Mouse (Mus musculus): ENCODE data around the gene Kcne1l. TPM values are rescaled to one million over a fixed set of nuclear protein-coding genes. Genes with fewer than 3 reads are reported as not detected.

Kcne1l gene
- polyA plus RNA-seq, 1 experiment from 2014 or later, result 54.3 TPM

DNA sequence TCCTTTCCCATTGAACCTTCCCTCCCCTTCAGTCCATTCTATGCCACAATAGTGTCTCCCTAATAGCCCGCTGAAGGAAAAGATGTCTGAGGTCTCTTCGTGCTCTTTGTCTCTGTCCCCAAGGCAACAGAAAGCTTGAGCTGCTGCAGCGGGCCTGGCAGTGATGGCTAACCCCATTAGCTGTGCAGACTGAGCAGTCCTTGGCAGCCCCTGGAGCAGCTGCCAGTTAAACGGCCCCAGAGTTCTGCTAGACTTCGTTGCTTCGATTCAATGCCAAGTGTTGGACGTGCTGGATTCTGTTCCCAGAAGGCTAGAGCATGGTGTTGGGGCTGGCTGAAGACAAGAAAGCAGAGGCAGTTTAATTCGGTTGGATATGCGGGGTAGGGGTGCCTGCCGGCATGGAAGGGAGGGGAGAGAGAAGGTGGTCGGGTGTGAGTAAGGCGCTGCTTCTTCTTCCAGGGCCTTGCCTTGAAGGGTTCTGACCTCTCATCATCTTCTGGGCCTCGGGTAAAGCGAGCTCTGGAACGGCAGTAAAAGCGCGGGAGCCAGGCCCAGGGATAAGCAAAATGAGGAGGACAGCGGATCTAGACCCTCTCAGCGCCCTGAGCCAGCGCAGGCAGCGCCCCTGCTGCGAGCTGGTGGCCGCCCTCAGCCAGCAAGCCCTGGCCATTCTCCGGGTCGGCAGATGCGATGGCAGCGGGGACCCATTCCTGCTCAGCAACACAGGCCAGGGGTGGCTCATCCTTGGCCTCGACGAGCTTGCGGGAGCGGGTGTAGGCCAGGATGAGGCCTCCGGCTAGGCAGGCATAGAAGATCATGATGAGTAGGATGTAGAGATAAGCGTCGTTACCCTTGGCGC is 855 bp downstream of the Kcne1l start:
- Histone ChIP-seq H3K9ac (replicated peaks; ENCODE audit: low read depth, low read length) (no peak overlapping the region), H3K36me3 (ENCODE audit: control insufficient read depth, insufficient read depth, low read length) (no peaks in the 10 kb centered on the region), H3K27ac (ENCODE audit: low read length) (no peak overlapping the region), H3K4me1 (ENCODE audit: control insufficient read depth, insufficient read depth, low read length) (no peaks in the 10 kb centered on the region), H3K4me3 (ENCODE audit: low read depth, low read length) (peak overlapping the region; percentile 22; the same call in 1 of the 2 replicates), H3K4me2 (replicated peaks; ENCODE audit: low read depth, low read length) (peak overlapping the region; percentile 50), H3K9me3 (ENCODE audit: control insufficient read depth, low read depth, low read length) (no peaks in the 10 kb centered on the region), H3K27me3 (ENCODE audit: control insufficient read depth, insufficient read depth, low read length) (no peaks in the 10 kb centered on the region)
- ATAC-seq (ENCODE audit: insufficient number of reproducible peaks, insufficient read depth, low FRiP score, low read depth), result no peak
- 40% methylated on average over 35 of the region's 35 CpGs for WGBS

DNA sequence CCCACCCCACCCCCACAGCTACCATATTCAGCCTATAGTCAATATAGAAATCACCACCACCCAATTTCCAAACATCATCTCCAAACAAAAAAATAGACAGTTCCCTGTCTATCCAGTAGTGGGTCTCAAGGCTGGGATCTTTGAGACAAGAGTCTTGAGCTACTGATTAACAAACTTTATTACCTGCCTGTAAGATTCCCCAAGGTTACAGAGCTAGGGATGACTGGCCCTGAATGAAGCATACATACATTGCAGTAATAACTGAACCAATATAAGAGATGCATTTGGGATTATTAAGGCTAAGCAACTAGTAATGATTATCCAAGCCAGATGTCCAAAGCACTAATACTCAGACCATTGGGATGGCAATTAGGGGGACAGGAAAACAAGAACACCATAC is 1.5 kb downstream of the Kcne1l start:
- Histone ChIP-seq H3K4me3 (ENCODE audit: low read depth, low read length) (no peak overlapping the region), H3K27me3 (ENCODE audit: control insufficient read depth, insufficient read depth, low read length) (no peaks in the 10 kb centered on the region), H3K36me3 (ENCODE audit: control insufficient read depth, insufficient read depth, low read length) (no peaks in the 10 kb centered on the region), H3K4me1 (ENCODE audit: control insufficient read depth, insufficient read depth, low read length) (no peaks in the 10 kb centered on the region), H3K9me3 (ENCODE audit: control insufficient read depth, low read depth, low read length) (no peaks in the 10 kb centered on the region), H3K9ac (replicated peaks; ENCODE audit: low read depth, low read length) (no peak overlapping the region), H3K27ac (ENCODE audit: low read length) (no peak overlapping the region), H3K4me2 (replicated peaks; ENCODE audit: low read depth, low read length) (peak overlapping the region; percentile 50; the same call in 1 of the 2 replicates)
- ATAC-seq (ENCODE audit: insufficient number of reproducible peaks, insufficient read depth, low FRiP score, low read depth), result no peak

DNA sequence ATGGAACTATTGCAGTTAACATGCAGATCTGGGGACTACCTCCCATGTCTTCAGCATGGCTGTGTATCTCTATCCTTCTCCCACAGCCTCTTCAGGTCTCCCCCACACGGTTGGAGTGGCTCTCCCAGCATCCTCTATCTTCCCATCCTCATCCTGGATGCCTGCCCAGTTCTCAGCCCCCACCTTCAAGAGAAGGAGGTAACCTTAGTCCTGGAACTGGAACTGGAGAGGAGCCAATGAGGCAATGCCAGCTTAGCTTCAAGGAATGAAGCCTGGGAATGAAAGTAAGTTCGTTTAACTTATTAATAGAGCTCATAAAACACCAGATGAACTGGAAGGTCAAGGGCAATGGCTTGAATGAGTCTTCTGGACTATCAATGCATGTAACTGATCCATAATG is 2.6 kb downstream of the Kcne1l start:
- Histone ChIP-seq H3K9me3 (ENCODE audit: control insufficient read depth, low read depth, low read length) (no peaks in the 10 kb centered on the region), H3K27me3 (ENCODE audit: control insufficient read depth, insufficient read depth, low read length) (no peaks in the 10 kb centered on the region), H3K27ac (ENCODE audit: low read length) (no peak overlapping the region), H3K4me3 (ENCODE audit: low read depth, low read length) (no peak overlapping the region), H3K4me1 (ENCODE audit: control insufficient read depth, insufficient read depth, low read length) (no peaks in the 10 kb centered on the region), H3K36me3 (ENCODE audit: control insufficient read depth, insufficient read depth, low read length) (no peaks in the 10 kb centered on the region), H3K4me2 (replicated peaks; ENCODE audit: low read depth, low read length) (no peak overlapping the region), H3K9ac (replicated peaks; ENCODE audit: low read depth, low read length) (no peak overlapping the region)
- ATAC-seq (ENCODE audit: insufficient number of reproducible peaks, insufficient read depth, low FRiP score, low read depth), result no peak
- 51% methylated on average over 2 of the region's 2 CpGs for WGBS

DNA sequence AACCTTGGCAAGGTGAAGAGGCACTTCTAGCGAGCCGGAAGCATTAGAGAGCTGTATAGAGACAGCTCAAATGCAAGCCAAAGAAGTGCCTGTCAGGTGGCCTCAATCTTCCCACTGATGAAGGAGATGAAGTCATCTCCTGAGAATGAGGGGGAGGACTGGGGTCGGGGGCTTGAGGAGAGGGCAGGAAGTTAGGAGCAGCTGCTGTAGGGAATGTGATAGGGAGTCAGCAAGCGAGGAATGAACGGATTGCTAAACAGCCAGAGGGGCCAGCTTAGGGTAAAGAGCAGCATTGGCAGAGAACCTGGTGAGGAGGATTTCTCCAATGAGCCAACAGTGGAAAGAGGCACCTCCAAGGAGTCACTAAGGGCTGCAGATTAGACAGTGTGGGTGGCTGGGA is 20.2 kb downstream of the Kcne1l start:
- no peak for ATAC-seq (ENCODE audit: insufficient number of reproducible peaks, insufficient read depth, low FRiP score, low read depth)
- Histone ChIP-seq H3K9me3 (ENCODE audit: control insufficient read depth, low read depth, low read length) (no peaks in the 10 kb centered on the region), H3K4me1 (ENCODE audit: control insufficient read depth, insufficient read depth, low read length) (no peaks in the 10 kb centered on the region), H3K4me2 (replicated peaks; ENCODE audit: low read depth, low read length) (no peak overlapping the region), H3K4me3 (ENCODE audit: low read depth, low read length) (no peak overlapping the region), H3K9ac (replicated peaks; ENCODE audit: low read depth, low read length) (no peak overlapping the region), H3K27ac (ENCODE audit: low read length) (no peak overlapping the region), H3K27me3 (ENCODE audit: control insufficient read depth, insufficient read depth, low read length) (no peaks in the 10 kb centered on the region), H3K36me3 (ENCODE audit: control insufficient read depth, insufficient read depth, low read length) (no peaks in the 10 kb centered on the region)
- WGBS, result 32% methylated on average over 5 of the region's 5 CpGs

GRCm38 (mm10) chrX:142276573-142276972 is 29.5 kb downstream of the Kcne1l start:
- ATAC-seq (ENCODE audit: insufficient number of reproducible peaks, insufficient read depth, low FRiP score, low read depth), result no peak
- WGBS, result 28% methylated on average over 3 of the region's 3 CpGs
- H3K4me2 ChIP-seq (replicated peaks; ENCODE audit: low read depth, low read length), result no peak overlapping the region
- H3K9me3 ChIP-seq (ENCODE audit: control insufficient read depth, low read depth, low read length), result no peaks in the 10 kb centered on the region
- H3K4me3 ChIP-seq (ENCODE audit: low read depth, low read length), result no peak overlapping the region
- H3K27me3 ChIP-seq (ENCODE audit: control insufficient read depth, insufficient read depth, low read length), result no peaks in the 10 kb centered on the region
- H3K9ac ChIP-seq (replicated peaks; ENCODE audit: low read depth, low read length), result no peak overlapping the region
- 0 out of 2 replicates have a peak, but pooled peaks cover 3% of the 10 kb centered on the region for H3K4me1 ChIP-seq (ENCODE audit: control insufficient read depth, insufficient read depth, low read length)
- peak overlapping the region; percentile 28; the same call in 1 of the 2 replicates for H3K27ac ChIP-seq (ENCODE audit: low read length)
- H3K36me3 ChIP-seq (ENCODE audit: control insufficient read depth, insufficient read depth, low read length), result no peaks in the 10 kb centered on the region

DNA sequence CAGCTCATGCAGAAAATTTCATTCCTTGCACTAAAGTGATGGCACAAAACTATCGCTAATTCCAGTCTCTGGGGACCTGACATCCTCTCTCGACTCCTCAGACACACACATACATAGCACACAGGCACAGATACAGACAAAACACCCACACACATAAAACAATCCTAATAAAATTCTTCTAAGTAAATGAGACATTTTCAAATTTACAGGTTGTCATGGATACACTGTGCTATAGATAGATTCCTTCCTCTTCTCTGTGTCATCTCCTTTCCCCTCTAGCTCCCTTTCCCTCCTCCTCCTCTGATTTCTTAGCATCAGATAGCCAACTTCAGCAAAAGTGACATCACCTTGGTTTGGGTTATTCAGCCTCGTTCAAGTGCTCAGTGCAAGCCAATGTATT is 30.1 kb downstream of the Kcne1l start:
- H3K9ac ChIP-seq (replicated peaks; ENCODE audit: low read depth, low read length), result no peak overlapping the region
- H3K4me2 ChIP-seq (replicated peaks; ENCODE audit: low read depth, low read length), result no peak overlapping the region
- H3K9me3 ChIP-seq (ENCODE audit: control insufficient read depth, low read depth, low read length), result no peaks in the 10 kb centered on the region
- H3K27ac ChIP-seq (ENCODE audit: low read length), result peak overlapping the region; percentile 28; the same call in 1 of the 2 replicates
- H3K27me3 ChIP-seq (ENCODE audit: control insufficient read depth, insufficient read depth, low read length), result no peaks in the 10 kb centered on the region
- no peaks in the 10 kb centered on the region for H3K36me3 ChIP-seq (ENCODE audit: control insufficient read depth, insufficient read depth, low read length)
- no peak for ATAC-seq (ENCODE audit: insufficient number of reproducible peaks, insufficient read depth, low FRiP score, low read depth)
- no peak overlapping the region for H3K4me3 ChIP-seq (ENCODE audit: low read depth, low read length)
- WGBS, result 53% methylated on average over 3 of the region's 3 CpGs
- 0 out of 2 replicates have a peak, but pooled peaks cover 3% of the 10 kb centered on the region for H3K4me1 ChIP-seq (ENCODE audit: control insufficient read depth, insufficient read depth, low read length)

Other genes starting within 250 kb of the Kcne1l start
- gene Gucy2f, start 109.4 kb downstream of the Kcne1l start, polyA plus RNA-seq (2014; fragmentation: Nextera tagmentation; extraction: Ambion mirVana), result 0.19 and 0.20 TPM in 2 replicates
- 25.7 and 26.2 TPM in 2 replicates for gene Nxt2, start 79.5 kb downstream of the Kcne1l start, polyA plus RNA-seq (2014; fragmentation: Nextera tagmentation; extraction: Ambion mirVana)
- 11.9 and 15.5 TPM in 2 replicates for gene Acsl4, start 84.2 kb upstream of the Kcne1l start, polyA plus RNA-seq (2014; fragmentation: Nextera tagmentation; extraction: Ambion mirVana)

Measured in stomach, embryonic 14.5 days (tissue).